In genomic region chr7:126460623-126461399, GRCm38 (mm10) we compare ENCODE assay signal across 22 mouse cellular contexts. TPM values are rescaled to one million over a fixed set of nuclear protein-coding genes. Genes with fewer than 3 reads are reported as not detected.
DNase-seq lines count a peak whose midpoint lies in the region; ATAC-seq and TF ChIP-seq lines count a peak whose summit lies in the region.
"Had no signal": no experiment of that assay in that cellular context is flagged by ENCODE, and none has a peak within 500 bp of the region (broad histone marks: within the 10 kb centered on the region; RNA-seq: fewer than 3 reads in every experiment).

No protein-coding gene starts in this region.

- H3K4me3 ChIP-seq in kidney, embryonic 14.5 days (ENCODE audit: low read length), result no peak overlapping the region
- no peak overlapping the region for H3K4me3 ChIP-seq in kidney, adult 2 months (ENCODE audit: insufficient read depth, low read depth, low read length)
- no peak overlapping the region for H3K4me3 ChIP-seq in embryonic facial prominence, embryonic 13.5 days
- peak overlapping the region; percentile 15; the same call in 1 of the 2 replicates for H3K4me3 ChIP-seq in limb, embryonic 13.5 days
- H3K4me3 ChIP-seq: forebrain, embryonic 13.5 days; heart, embryonic 13.5 days; hindbrain, embryonic 15.5 days; intestine, embryonic 15.5 days; liver, embryonic 12.5 days; megakaryocyte, embryonic 14.5 days; midbrain, embryonic 15.5 days; stomach, embryonic 15.5 days had no signal

- no peaks in the 10 kb centered on the region for H3K9me3 ChIP-seq in kidney, embryonic 14.5 days (ENCODE audit: control insufficient read depth, low read length)
- no peaks in the 10 kb centered on the region for H3K9me3 ChIP-seq in embryonic facial prominence, embryonic 13.5 days
- H3K9me3 ChIP-seq in limb, embryonic 13.5 days, result no peaks in the 10 kb centered on the region
- H3K9me3 ChIP-seq: forebrain, embryonic 13.5 days; heart, embryonic 13.5 days; hindbrain, embryonic 15.5 days; intestine, embryonic 15.5 days; liver, embryonic 12.5 days; megakaryocyte, embryonic 14.5 days; midbrain, embryonic 15.5 days; stomach, embryonic 15.5 days had no signal

- peak overlapping the region; percentile 59; the same call in 1 of the 2 replicates for H3K27ac ChIP-seq in kidney, embryonic 14.5 days (ENCODE audit: low read depth, low read length)
- H3K27ac ChIP-seq in kidney, adult 2 months (ENCODE audit: insufficient read depth, low read depth, low read length), result no peak overlapping the region
- H3K27ac ChIP-seq in embryonic facial prominence, embryonic 13.5 days, result peak overlapping the region; percentile 29
- H3K27ac ChIP-seq in limb, embryonic 13.5 days, result peak overlapping the region; percentile 48; the same call in 1 of the 2 replicates
- H3K27ac ChIP-seq: forebrain, embryonic 13.5 days; heart, embryonic 13.5 days; hindbrain, embryonic 15.5 days; intestine, embryonic 15.5 days; liver, embryonic 12.5 days; midbrain, embryonic 15.5 days; stomach, embryonic 15.5 days had no signal

- no peak overlapping the region for H3K9ac ChIP-seq in kidney, embryonic 14.5 days (ENCODE audit: low read depth, low read length)
- 0 out of 2 replicates have a peak overlapping the region, but pooled peaks have one; percentile 17 for H3K9ac ChIP-seq in embryonic facial prominence, embryonic 13.5 days
- peak overlapping the region; percentile 21; the same call in 1 of the 2 replicates for H3K9ac ChIP-seq in limb, embryonic 13.5 days
- H3K9ac ChIP-seq: forebrain, embryonic 13.5 days; heart, embryonic 13.5 days; hindbrain, embryonic 15.5 days; intestine, embryonic 15.5 days; liver, embryonic 12.5 days; midbrain, embryonic 15.5 days; stomach, embryonic 15.5 days had no signal

- ATAC-seq in kidney, embryonic 14.5 days (ENCODE audit: low FRiP score, low TSS enrichment), result peak; percentile 60
- no peak for ATAC-seq in embryonic facial prominence, embryonic 13.5 days (ENCODE audit: insufficient number of reproducible peaks, insufficient read depth, low FRiP score, low TSS enrichment, low read depth)
- peak; percentile 12; the same call in 1 of the 2 replicates for ATAC-seq in limb, embryonic 13.5 days (ENCODE audit: low FRiP score, low read depth)
- ATAC-seq: forebrain, embryonic 13.5 days; intestine, embryonic 15.5 days; liver, embryonic 12.5 days; midbrain, embryonic 15.5 days had no signal

- TF ChIP-seq CTCF in kidney, adult 2 months (conservative IDR thresholded peaks at IDR 0.05; ENCODE audit: insufficient read depth, insufficient read length, low read depth, low read length), result no peak

- 26% methylated on average over 10 of the region's 10 CpGs for WGBS in kidney, embryonic 14.5 days
- 59% methylated on average over 10 of the region's 10 CpGs for WGBS in kidney, adult 2 months
- 45% methylated on average over 10 of the region's 10 CpGs for WGBS in embryonic facial prominence, embryonic 13.5 days
- WGBS in limb, embryonic 13.5 days, result 32% methylated on average over 10 of the region's 10 CpGs

- H3K36me3 ChIP-seq in kidney, embryonic 14.5 days (ENCODE audit: control insufficient read depth, insufficient read depth, low read length), result no peaks in the 10 kb centered on the region
- no peaks in the 10 kb centered on the region for H3K36me3 ChIP-seq in kidney, adult 2 months (ENCODE audit: control insufficient read depth, insufficient read depth, low read length)
- H3K36me3 ChIP-seq in embryonic facial prominence, embryonic 13.5 days, result no peaks in the 10 kb centered on the region
- H3K36me3 ChIP-seq in limb, embryonic 13.5 days, result no peaks in the 10 kb centered on the region
- H3K36me3 ChIP-seq: heart, embryonic 13.5 days; hindbrain, embryonic 15.5 days; intestine, embryonic 15.5 days; liver, embryonic 12.5 days; midbrain, embryonic 15.5 days; stomach, embryonic 15.5 days had no signal

- peaks cover 19% of the 10 kb centered on the region for H3K4me1 ChIP-seq in kidney, embryonic 14.5 days (ENCODE audit: control insufficient read depth, insufficient read depth, low read length)
- no peaks in the 10 kb centered on the region for H3K4me1 ChIP-seq in kidney, adult 2 months (ENCODE audit: control insufficient read depth, insufficient read depth, low read length)
- peaks cover 36% of the 10 kb centered on the region for H3K4me1 ChIP-seq in embryonic facial prominence, embryonic 13.5 days
- peaks cover 36% of the 10 kb centered on the region for H3K4me1 ChIP-seq in limb, embryonic 13.5 days
- H3K4me1 ChIP-seq: forebrain, embryonic 13.5 days; hindbrain, embryonic 15.5 days; midbrain, embryonic 15.5 days had no signal

- no peak for TF ChIP-seq POLR2A in kidney, adult 2 months (IDR thresholded peaks at IDR 0.05; ENCODE audit: low read depth, low read length)

- no peak overlapping the region for H3K4me2 ChIP-seq in kidney, embryonic 14.5 days (replicated peaks; ENCODE audit: low read depth, low read length)
- no peak overlapping the region for H3K4me2 ChIP-seq in embryonic facial prominence, embryonic 13.5 days
- H3K4me2 ChIP-seq in limb, embryonic 13.5 days (replicated peaks), result peak overlapping the region; percentile 21
- H3K4me2 ChIP-seq: forebrain, embryonic 13.5 days; heart, embryonic 13.5 days; hindbrain, embryonic 15.5 days; intestine, embryonic 15.5 days; liver, embryonic 12.5 days; midbrain, embryonic 15.5 days; stomach, embryonic 15.5 days had no signal

- no peaks in the 10 kb centered on the region for H3K27me3 ChIP-seq in kidney, embryonic 14.5 days (ENCODE audit: control insufficient read depth, insufficient read depth, low read length)
- H3K27me3 ChIP-seq in kidney, adult 2 months (replicated peaks; ENCODE audit: control insufficient read depth, insufficient read depth, low read length), result no peaks in the 10 kb centered on the region
- no peaks in the 10 kb centered on the region for H3K27me3 ChIP-seq in embryonic facial prominence, embryonic 13.5 days
- H3K27me3 ChIP-seq in limb, embryonic 13.5 days, result no peaks in the 10 kb centered on the region
- H3K27me3 ChIP-seq: forebrain, embryonic 13.5 days; hindbrain, embryonic 15.5 days; intestine, embryonic 15.5 days; stomach, embryonic 15.5 days had no signal

- no peak for DNase-seq in kidney, adult 2 months
- peak; percentile 38 for DNase-seq in adipocyte (ENCODE audit: low spot score)
- no peak for DNase-seq in heart, adult 8-10 months (ENCODE audit: low spot score)
- DNase-seq in cerebellum, adult 11 months, result no peak
- DNase-seq: adrenal gland, adult 8-10 months; B cell, adult 2 months; cerebellum, postnatal 10 days; heart, adult 11 months; heart, postnatal 36 days; lung, adult 2 months; right cerebral cortex, postnatal 14 days had no signal

RNA-seq across cellular contexts. Expression of gene Atp2a1, which starts 2.1 kb away (rescaled TPM):
- 1.3 and 1.6 TPM in 2 replicates for polyA plus RNA-seq in kidney, embryonic 14.5 days (2014; fragmentation: Nextera tagmentation; extraction: Ambion mirVana)
- 0.35 and 144 TPM in 2 replicates for polyA plus RNA-seq in kidney, adult 2 months (2012; rRNA removed)
- 7.9 and 11.5 TPM in 2 replicates for polyA plus RNA-seq in embryonic facial prominence, embryonic 13.5 days (2015; fragmentation: Nextera tagmentation; extraction: Ambion mirVana)
- polyA plus RNA-seq in limb, embryonic 13.5 days (2015; fragmentation: Nextera tagmentation; extraction: Ambion mirVana), result 90.2 and 93.8 TPM in 2 replicates
- total RNA-seq in heart, adult 8-10 months (2022), result 10 to 100 TPM in 1 of 4 experiments, 1 to 10 TPM in 3; 6.8 to 12.2 (median 8.8) TPM

RNA-seq across cellular contexts. Expression of gene Sh2b1, which starts 14.4 kb away (rescaled TPM):
- polyA plus RNA-seq in kidney, embryonic 14.5 days (2014; fragmentation: Nextera tagmentation; extraction: Ambion mirVana), result 36.9 and 47.1 TPM in 2 replicates
- polyA plus RNA-seq in kidney, adult 2 months (2012; rRNA removed), result 62.8 and 71.7 TPM in 2 replicates
- polyA plus RNA-seq in embryonic facial prominence, embryonic 13.5 days (2015; fragmentation: Nextera tagmentation; extraction: Ambion mirVana), result 53.4 and 57.8 TPM in 2 replicates
- polyA plus RNA-seq in limb, embryonic 13.5 days (2015; fragmentation: Nextera tagmentation; extraction: Ambion mirVana), result 56.6 and 61.4 TPM in 2 replicates
- total RNA-seq in heart, adult 8-10 months (2022), result 10 to 100 TPM; 38.6 to 46.6 (median 44.3) TPM

RNA-seq across cellular contexts. Expression of gene Tufm, which starts 26.4 kb away (rescaled TPM):
- polyA plus RNA-seq in kidney, embryonic 14.5 days (2014; fragmentation: Nextera tagmentation; extraction: Ambion mirVana), result 145 and 159 TPM in 2 replicates
- 219 and 227 TPM in 2 replicates for polyA plus RNA-seq in kidney, adult 2 months (2012; rRNA removed)
- 129 and 131 TPM in 2 replicates for polyA plus RNA-seq in embryonic facial prominence, embryonic 13.5 days (2015; fragmentation: Nextera tagmentation; extraction: Ambion mirVana)
- 135 and 137 TPM in 2 replicates for polyA plus RNA-seq in limb, embryonic 13.5 days (2015; fragmentation: Nextera tagmentation; extraction: Ambion mirVana)
- 100 to 1,000 TPM; 288 to 326 (median 304) TPM for total RNA-seq in heart, adult 8-10 months (2022)

RNA-seq across cellular contexts. Expression of gene Rabep2, which starts 32.3 kb away (rescaled TPM):
- 24.8 and 30.5 TPM in 2 replicates for polyA plus RNA-seq in kidney, embryonic 14.5 days (2014; fragmentation: Nextera tagmentation; extraction: Ambion mirVana)
- 24.7 and 25.7 TPM in 2 replicates for polyA plus RNA-seq in kidney, adult 2 months (2012; rRNA removed)
- polyA plus RNA-seq in embryonic facial prominence, embryonic 13.5 days (2015; fragmentation: Nextera tagmentation; extraction: Ambion mirVana), result 30.8 and 34.0 TPM in 2 replicates
- 36.6 and 37.0 TPM in 2 replicates for polyA plus RNA-seq in limb, embryonic 13.5 days (2015; fragmentation: Nextera tagmentation; extraction: Ambion mirVana)
- total RNA-seq in heart, adult 8-10 months (2022), result 1 to 10 TPM; 5.9 to 9.9 (median 6.0) TPM

RNA-seq across cellular contexts. Expression of gene Atxn2l, which starts 42.4 kb away (rescaled TPM):
- polyA plus RNA-seq in kidney, embryonic 14.5 days (2014; fragmentation: Nextera tagmentation; extraction: Ambion mirVana), result 39.9 and 59.7 TPM in 2 replicates
- polyA plus RNA-seq in kidney, adult 2 months (2012; rRNA removed), result 70.6 and 90.5 TPM in 2 replicates
- 54.0 and 56.8 TPM in 2 replicates for polyA plus RNA-seq in embryonic facial prominence, embryonic 13.5 days (2015; fragmentation: Nextera tagmentation; extraction: Ambion mirVana)
- polyA plus RNA-seq in limb, embryonic 13.5 days (2015; fragmentation: Nextera tagmentation; extraction: Ambion mirVana), result 49.9 and 51.8 TPM in 2 replicates
- 10 to 100 TPM; 30.7 to 39.3 (median 35.2) TPM for total RNA-seq in heart, adult 8-10 months (2022)
